Mouse (Mus musculus) gastrocnemius, adult 2 months (tissue): ENCODE measurements around the gene Zscan4c. TPM values are rescaled to one million over a fixed set of nuclear protein-coding genes. Genes with fewer than 3 reads are reported as not detected.
"Not testable (repeated sequence)": the region's sequence is repeated elsewhere in the genome, so short reads cannot be mapped to it uniquely, and the experiment has no call there.

Experiments
- DNase-seq: peaks from one replicate; pipeline ENCODE4 v3.0.0; 2022
- H3K27ac ChIP-seq: fragments of 200-600 bp; 2 replicates; pipeline ENCODE4 v1.8.1; 2022; ENCODE audit warnings: mild to moderate bottlenecking
- H3K4me3 ChIP-seq: fragments of 200-600 bp; 2 replicates; pipeline ENCODE4 v1.8.1; 2022; ENCODE audit warnings: mild to moderate bottlenecking, moderate library complexity
- intact Hi-C: fragments of 180-260 bp; cut with DNase I; formaldehyde crosslinking; loops from one replicate; pipeline ENCODE4 v1.15.1; 2025
- long read RNA-seq, 2 experiments: library from polyadenylated mRNA; stranded (forward); transcript quantifications; one replicate each; pipeline ENCODE4 v2.0.0; 2021
- microRNA-seq: library from miRNA; unstranded; fragments of <30 nt; microRNA quantifications from one replicate; pipeline ENCODE4 v1.2.0, GENCODE M21; 2021
- total RNA-seq, 2 experiments: library from RNA; stranded (reverse); gene quantifications; 2 replicates each; pipeline ENCODE4 v1.2.3; 2021

Gene Zscan4c
- total RNA-seq, result not detected
- long read RNA-seq, experiment 1, result 0 reads
- long read RNA-seq, experiment 2, result 0 reads

DNA sequence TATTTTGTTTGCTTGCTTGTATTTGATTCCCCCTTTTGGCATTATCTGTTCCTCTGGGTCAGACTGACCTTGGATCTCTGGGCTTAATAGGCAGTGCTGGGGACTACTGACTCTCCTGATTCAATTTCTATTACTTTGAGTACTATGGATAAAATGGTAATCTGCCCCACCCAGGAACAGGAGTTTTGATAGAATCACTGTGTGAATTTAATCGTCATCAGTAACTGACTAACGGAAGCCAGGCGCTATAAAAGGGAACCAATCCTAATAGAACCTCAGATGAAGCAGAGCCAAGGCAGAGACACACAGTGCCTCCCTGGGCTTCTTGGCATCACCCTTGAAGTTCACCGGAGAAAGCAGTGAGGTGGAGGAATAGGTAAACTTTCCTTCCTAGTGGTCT lies at the start of gene Zscan4c:
Gene Zscan4c, plus strand, starts transcription at position 301 of the 400 bp plus-strand sequence.
- H3K27ac ChIP-seq, DNase-seq, intact Hi-C loops, H3K4me3 ChIP-seq: not testable (repeated sequence)

Small RNAs within 50 kb of the gene (microRNA-seq; reads per million reads assigned to microRNA genes)
- gene Mir297-1, result not detected

Other genes with a start within 250 kb of the Zscan4c start
- gene Zscan4b, start 100.7 kb upstream of the Zscan4c start, total RNA-seq, result not detected
- gene Zscan4-ps1, start 63.9 kb downstream of the Zscan4c start, total RNA-seq, result not detected
- gene Zscan4d, start 160.4 kb downstream of the Zscan4c start, total RNA-seq, result not detected